Mouse (Mus musculus) spleen, postnatal 36 days (tissue): ENCODE results near the gene Prpf38b.

Experiments used
- DNase-seq, 2 experiments: peaks; one replicate each; pipeline ENCODE4 v3.0.0; 2022; ENCODE audit warnings: low spot score in 2 of 2, mixed read lengths in 1 of 2

The Prpf38b gene

DNA sequence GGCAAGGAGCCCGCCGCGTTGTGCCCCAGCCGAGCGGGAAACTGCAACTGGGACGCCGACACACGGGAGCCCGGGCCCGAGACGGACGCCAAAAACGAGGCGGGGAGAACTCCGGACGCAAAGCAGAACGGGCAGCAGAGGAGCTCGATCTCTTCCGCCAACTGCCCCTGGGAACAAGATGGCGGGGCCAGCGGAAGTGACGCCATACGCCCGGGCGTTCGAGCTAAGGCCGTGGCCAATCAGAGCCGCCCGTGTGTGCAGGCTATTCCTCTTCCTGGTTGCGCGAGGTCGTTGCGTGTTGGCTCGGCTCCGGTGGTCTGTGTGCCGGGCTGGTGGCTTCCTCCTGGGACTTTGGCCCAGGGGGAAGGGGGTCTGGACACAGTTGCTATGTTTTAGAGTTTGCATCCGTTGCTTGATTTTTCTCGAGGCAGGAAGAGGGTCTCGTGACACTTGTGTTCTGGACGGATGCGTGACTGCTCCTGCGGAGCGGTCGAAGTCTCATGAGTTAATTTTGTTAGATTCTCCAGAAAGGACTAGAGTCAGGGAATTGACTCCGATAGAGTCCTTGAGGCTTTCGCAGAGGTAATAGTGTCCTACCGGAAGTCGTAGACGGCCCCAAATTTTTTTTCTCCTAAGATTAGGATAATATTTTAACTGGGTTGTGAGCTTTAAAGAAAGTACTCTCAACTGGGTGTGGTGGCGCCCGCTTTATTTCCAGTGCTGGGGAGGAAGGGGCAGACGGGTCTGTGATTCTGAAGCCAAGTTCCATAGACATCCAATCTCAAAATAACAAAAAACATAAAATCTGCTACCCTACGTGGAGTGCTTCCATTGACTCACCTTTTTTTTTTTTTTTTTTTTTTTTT lies at the start of gene Prpf38b:
Gene Prpf38b, minus strand, starts transcription at position 180 of the 866 bp plus-strand sequence.
- peak; percentile 96 for DNase-seq

- DNase-seq, result no peak
These were observed 49.7 kb upstream of the Prpf38b start for GRCm38 (mm10) chr3:108961226-108961625.

DNA sequence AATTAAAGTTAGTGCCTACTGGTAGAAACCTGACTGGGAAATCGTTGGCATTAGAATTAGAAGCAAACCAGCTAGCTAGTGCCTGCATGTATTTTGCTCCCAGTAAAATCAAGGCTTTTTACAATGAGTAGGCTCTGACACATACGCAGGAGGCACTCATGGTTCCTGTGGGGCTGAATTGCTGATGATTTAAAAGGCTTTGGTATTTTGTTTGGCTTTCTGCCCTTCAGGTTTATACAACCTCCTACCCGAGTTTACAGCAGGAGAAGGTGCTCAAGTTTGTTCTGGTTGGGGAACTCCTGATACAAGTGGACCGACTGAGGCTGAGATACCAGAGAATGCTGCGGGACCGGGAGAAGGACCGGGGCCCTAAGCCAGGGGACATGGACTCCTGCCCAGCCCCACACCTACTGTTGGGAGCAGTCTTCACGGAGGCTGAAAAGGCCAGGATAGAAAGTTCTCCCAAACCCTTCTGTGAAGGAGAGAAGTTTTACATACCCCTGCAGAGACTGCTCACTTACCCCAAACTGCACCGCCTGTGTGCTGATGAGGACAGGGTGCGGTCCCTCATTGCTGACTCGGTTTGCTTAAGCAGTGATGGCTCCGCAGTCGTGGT lies 48.3 kb upstream of the Prpf38b start:
- no peak for DNase-seq

GRCm38 (mm10) chr3:108957976-108958375 lies 46.4 kb upstream of the Prpf38b start:
- no peak for DNase-seq

DNA sequence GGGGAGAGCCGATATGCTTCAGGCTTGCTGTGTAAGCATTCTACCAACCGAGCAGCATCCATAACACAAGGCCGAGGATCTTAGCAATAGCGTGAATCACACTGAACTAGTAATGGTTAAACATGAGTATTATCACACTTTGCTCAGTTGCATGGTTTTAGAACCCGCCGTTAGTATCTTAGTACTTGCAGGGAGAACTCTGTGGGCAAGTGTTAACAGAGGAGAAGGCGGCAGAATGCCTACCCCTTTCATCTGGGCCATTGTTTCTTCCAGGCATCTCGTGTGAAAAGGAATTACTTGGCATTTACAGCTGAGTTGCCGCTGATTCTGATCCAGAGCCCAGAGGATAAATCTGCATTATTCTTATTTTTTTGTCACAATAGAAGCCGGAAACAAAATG lies 29.5 kb upstream of the Prpf38b start:
- no peak for DNase-seq

GRCm38 (mm10) chr3:108940001-108940633 lies 28.6 kb upstream of the Prpf38b start, which contains the start of gene Gm9857:
Gene Gm9857 (minus strand): TSS chr3:108940445.
- DNase-seq, result no peak

- DNase-seq, result no peak
These were observed 28.0 kb upstream of the Prpf38b start, which contains the start of gene Henmt1 for GRCm38 (mm10) chr3:108939573-108939972. Gene Henmt1 (plus strand): TSS chr3:108939873.

DNA sequence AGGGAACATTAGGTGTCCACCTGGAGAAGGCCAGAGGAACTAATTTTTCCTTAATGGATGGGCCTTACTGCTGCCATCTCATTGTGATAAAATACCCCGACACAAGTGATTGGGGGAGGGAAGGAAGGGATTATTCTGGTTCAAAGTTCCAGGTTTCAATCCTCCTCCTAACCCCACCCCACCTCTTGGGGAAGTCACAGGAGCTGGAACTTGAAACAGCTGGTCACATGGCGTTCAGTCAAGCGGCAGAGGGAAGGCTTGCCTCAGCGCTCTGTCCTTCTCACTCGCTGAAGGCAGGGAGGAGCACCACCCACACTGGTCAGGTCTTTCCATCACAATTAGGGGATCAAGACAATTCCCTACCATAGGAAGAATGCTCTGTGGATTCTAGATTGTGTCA lies 27.2 kb upstream of the Prpf38b start:
- DNase-seq, result no peak

DNA sequence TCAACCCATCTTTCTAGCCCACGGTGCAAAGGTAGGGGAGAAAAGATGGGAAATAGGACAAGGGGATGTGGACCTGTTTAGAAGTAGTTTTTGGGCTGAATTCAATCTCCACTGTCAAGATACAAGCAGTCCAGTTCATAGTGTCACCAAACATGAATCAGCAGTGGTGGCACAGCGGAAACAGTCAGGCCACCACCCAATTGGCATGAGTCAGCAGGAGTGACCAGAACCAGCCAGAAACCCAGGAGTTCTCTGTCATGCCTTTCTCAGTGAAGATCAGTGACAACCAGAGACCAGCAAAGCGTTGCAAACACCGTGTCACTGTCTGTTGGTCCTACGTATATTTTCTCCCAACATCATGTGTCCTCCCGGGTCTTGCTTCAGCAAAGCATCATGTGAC lies 22.0 kb upstream of the Prpf38b start:
- no peak for DNase-seq

DNA sequence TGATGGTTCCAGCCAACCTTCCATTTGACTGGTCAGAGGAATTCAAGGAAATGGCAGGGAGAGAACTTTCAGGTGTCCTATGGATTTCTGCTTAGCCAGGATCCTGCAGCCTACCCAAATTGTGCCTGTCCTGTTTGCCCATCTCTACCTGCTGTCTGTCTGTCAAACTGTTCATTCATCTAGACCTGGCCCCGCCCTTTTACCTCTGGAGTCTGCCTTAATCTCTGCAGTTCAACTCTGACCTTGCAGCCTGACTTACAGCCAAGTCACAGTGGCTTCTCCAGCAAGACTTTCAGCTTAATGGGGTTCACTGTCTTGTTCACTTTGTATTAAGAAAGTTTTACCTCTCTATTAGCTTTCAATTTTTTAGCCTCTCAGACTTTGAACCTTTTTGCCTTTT lies 14.8 kb upstream of the Prpf38b start:
- no peak for DNase-seq

- no peak for DNase-seq
These were observed 14.2 kb upstream of the Prpf38b start for GRCm38 (mm10) chr3:108925677-108926076.

- peak; percentile 19 to 24 for DNase-seq
These were observed 10.3 kb upstream of the Prpf38b start for GRCm38 (mm10) chr3:108921822-108922221.

- DNase-seq, result no peak
These were observed 9.0 kb upstream of the Prpf38b start for GRCm38 (mm10) chr3:108920442-108921070.

GRCm38 (mm10) chr3:108918852-108919251 lies 7.3 kb upstream of the Prpf38b start:
- DNase-seq, result no peak

- no peak for DNase-seq
These were observed 6.5 kb upstream of the Prpf38b start for GRCm38 (mm10) chr3:108917986-108918385.

DNA sequence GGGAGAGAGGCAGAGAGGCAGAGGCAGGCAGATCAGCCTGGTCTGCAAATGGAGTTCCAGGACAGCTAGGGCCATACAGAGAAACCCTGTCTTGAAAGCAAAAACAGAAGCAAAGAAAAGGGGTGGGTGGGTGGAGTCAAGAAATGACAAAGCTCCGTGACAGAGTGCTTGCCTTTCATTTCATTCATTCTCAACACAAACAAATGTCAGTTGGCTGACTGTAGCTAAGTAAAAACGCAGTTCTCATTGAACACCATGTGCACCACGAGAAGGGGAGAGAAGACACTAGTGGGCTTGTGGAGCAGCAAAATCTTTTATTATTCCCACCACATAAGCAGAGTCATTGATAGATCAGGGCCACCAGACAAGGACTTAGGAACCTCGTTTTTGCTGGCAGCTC lies 5.3 kb upstream of the Prpf38b start:
- DNase-seq, result no peak

DNA sequence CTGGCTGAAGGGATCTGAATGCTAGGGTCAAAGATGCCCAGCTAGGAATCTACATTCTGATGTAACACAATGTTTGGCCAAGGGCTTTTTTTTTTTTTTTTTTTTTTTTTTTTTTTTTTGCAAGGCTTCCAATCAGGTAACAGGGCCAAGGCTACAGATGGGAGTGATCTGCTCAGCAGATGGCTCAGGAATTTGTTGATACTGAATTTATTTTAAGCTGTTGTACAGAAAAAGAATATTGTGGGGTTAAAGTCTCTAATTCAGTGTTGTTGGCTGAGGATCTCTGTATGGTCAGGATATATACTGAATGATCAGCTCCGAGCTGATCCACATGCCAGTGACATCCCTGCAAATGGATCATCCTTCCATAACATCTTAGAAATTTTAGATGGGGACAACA lies 4.5 kb upstream of the Prpf38b start:
- no peak for DNase-seq

DNA sequence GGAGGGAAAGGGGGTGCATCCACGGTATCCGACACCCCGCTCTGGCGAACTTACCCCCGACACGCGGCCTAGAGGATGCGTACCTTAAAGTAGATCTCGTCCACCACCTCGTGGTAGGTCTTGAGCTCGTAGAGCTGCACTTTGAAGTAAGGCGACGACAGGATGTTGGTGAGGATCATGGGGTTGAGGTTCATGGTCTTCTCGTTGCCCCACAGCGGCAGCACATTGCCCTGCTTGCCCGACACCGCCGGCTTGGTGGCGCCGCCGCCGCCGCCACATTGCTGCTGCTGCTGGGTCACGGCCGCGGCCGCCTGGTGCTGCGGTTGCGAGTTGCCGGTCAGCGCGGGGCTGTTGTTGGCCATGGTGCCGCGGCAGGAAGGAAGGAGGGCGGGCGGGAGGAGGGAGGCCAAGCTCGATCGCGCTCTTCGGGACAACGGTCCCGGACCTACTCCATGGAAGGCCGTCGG lies 413 bp downstream of the Prpf38b start:
- peak; percentile 80 to 85 for DNase-seq

DNA sequence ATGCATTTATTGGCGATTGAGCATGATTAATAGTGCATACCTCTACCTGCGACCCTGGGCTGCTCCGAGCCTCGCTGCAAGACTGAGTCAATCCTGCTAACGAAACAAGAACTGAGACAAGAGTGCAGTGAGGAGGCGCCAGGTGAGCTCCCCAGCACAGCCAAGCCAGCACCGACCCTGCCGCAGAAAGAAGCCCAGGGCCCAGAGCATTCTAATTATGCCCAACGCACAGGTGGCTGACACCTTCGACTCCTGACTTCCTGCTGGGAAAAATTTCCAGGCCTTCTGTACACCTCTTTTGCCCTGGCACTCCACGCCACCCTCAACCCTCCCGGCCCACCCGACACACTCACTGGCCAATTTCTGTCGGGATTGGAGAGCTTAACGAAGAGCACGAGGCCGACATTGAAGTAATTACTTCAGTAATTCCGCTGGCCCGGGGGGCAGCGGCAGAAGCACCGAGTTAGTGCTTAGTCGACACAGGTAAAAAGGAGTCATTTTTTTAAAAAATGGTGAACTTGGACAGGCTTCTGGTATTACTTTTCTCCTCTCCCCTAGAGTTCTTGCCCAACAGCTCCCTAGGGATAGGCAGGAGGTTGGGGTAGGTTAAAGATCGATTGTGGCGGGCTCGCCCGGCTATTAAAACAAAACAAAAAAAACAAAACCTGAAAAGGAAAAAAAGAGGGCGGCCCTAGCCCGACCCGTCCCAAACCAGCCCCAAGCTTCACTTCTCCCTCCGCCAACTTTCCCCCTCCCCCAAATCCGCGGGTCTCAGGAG lies 1.0 kb downstream of the Prpf38b start:
- DNase-seq, result peak; percentile 43 to 48

GRCm38 (mm10) chr3:108902934-108903333 lies 8.6 kb downstream of the Prpf38b start:
- DNase-seq, result no peak

DNA sequence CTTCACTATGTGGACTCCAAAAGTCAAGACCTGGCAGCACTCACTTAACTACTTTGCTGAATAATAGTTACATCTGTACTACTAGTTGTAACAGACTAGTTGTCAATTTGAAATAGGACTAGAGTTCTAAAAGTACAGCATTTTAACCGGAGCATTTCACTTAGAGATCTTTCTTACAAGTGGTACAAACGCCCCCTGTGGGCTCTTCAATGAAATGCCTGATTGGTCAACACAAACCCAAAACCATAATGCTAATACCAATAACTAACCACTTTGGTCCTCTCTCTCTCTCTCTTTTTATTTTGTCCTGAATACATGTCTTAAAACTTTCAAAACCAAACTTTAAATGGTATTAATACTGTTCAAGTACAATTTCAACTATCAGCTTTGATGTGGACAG lies 9.5 kb downstream of the Prpf38b start:
- DNase-seq, result peak in 1 of 2 experiments; percentile 35
